Mouse (Mus musculus): Measurements from ENCODE around the gene Sycp3. TPM values are rescaled to one million over a fixed set of nuclear protein-coding genes. Genes with fewer than 3 reads are reported as not detected.
"Not testable (repeated sequence)": the region's sequence is repeated elsewhere in the genome, so short reads cannot be mapped to it uniquely, and the experiment has no call there.

Sycp3 gene
- polyA plus RNA-seq, 1 experiment from 2014 or later: 0.28 TPM

- no peak overlapping the region for H3K4me3 ChIP-seq (replicated peaks)
- no peak overlapping the region for H3K9ac ChIP-seq
- H3K36me3 ChIP-seq: no peaks in the 10 kb centered on the region
- WGBS: 79% methylated on average over 6 of the region's 6 CpGs
- no peaks in the 10 kb centered on the region for H3K27me3 ChIP-seq (replicated peaks)
- no peak overlapping the region for H3K4me2 ChIP-seq
- no peak for ATAC-seq (ENCODE audit: insufficient read depth, low FRiP score, low read depth)
- no peaks in the 10 kb centered on the region for H3K9me3 ChIP-seq
- H3K4me1 ChIP-seq: no peaks in the 10 kb centered on the region
- H3K27ac ChIP-seq: no peak overlapping the region
Measured at GRCm38 (mm10) chr10:88451990-88452389, 7.4 kb upstream of the Sycp3 start.

- ATAC-seq (ENCODE audit: insufficient read depth, low FRiP score, low read depth): no peak
- no peak overlapping the region for H3K9ac ChIP-seq
- no peaks in the 10 kb centered on the region for H3K9me3 ChIP-seq
- no peaks in the 10 kb centered on the region for H3K36me3 ChIP-seq
- H3K4me3 ChIP-seq (replicated peaks): no peak overlapping the region
- H3K4me2 ChIP-seq: no peak overlapping the region
- no peaks in the 10 kb centered on the region for H3K27me3 ChIP-seq (replicated peaks)
- no peak overlapping the region for H3K27ac ChIP-seq
- WGBS: 41% methylated on average over 6 of the region's 6 CpGs
- H3K4me1 ChIP-seq: no peaks in the 10 kb centered on the region
Measured at GRCm38 (mm10) chr10:88457816-88458215, 1.6 kb upstream of the Sycp3 start.

GRCm38 (mm10) chr10:88460122-88460820, 902 bp downstream of the Sycp3 start:
- no peaks in the 10 kb centered on the region for H3K36me3 ChIP-seq
- ATAC-seq (ENCODE audit: insufficient read depth, low FRiP score, low read depth): no peak
- 71% methylated on average over 18 of the region's 18 CpGs for WGBS
- H3K9me3 ChIP-seq: no peaks in the 10 kb centered on the region
- no peak overlapping the region for H3K27ac ChIP-seq
- no peak overlapping the region for H3K9ac ChIP-seq
- H3K4me1 ChIP-seq: no peaks in the 10 kb centered on the region
- no peak overlapping the region for H3K4me2 ChIP-seq
- H3K27me3 ChIP-seq (replicated peaks): no peaks in the 10 kb centered on the region
- no peak overlapping the region for H3K4me3 ChIP-seq (replicated peaks)

- 91% methylated on average over 10 of the region's 10 CpGs for whole genome bisulfite sequencing
Measured at GRCm38 (mm10) chr10:88482866-88483265, 23.5 kb downstream of the Sycp3 start.

GRCm38 (mm10) chr10:88488629-88489028, 29.3 kb downstream of the Sycp3 start:
- WGBS: 93% methylated on average over 5 of the region's 5 CpGs
- ATAC-seq (ENCODE audit: insufficient read depth, low FRiP score, low read depth): no peak
- Histone ChIP-seq H3K4me2 (no peak overlapping the region), H3K27ac (no peak overlapping the region), H3K36me3 (no peaks in the 10 kb centered on the region), H3K9me3 (no peaks in the 10 kb centered on the region), H3K4me3 (replicated peaks) (no peak overlapping the region), H3K27me3 (replicated peaks) (no peaks in the 10 kb centered on the region), H3K4me1 (no peaks in the 10 kb centered on the region), H3K9ac (no peak overlapping the region)

More at GRCm38 (mm10) chr10:88482866-88483265, 23.5 kb downstream of the Sycp3 start:
- H3K4me1 ChIP-seq; H3K4me3 ChIP-seq (replicated peaks); H3K4me2 ChIP-seq; H3K9me3 ChIP-seq; H3K27me3 ChIP-seq (replicated peaks); H3K9ac ChIP-seq; H3K36me3 ChIP-seq; ATAC-seq (ENCODE audit: insufficient read depth, low FRiP score, low read depth); H3K27ac ChIP-seq: not testable (repeated sequence)

GRCm38 (mm10) chr10:88491632-88492031, 32.3 kb downstream of the Sycp3 start:
- 60% methylated on average over 7 of the region's 7 CpGs for WGBS
- no peak for ATAC-seq (ENCODE audit: insufficient read depth, low FRiP score, low read depth)
- Histone ChIP-seq H3K4me1 (no peaks in the 10 kb centered on the region), H3K4me2 (no peak overlapping the region), H3K9ac (no peak overlapping the region), H3K36me3 (no peaks in the 10 kb centered on the region), H3K27ac (no peak overlapping the region), H3K4me3 (replicated peaks) (no peak overlapping the region), H3K27me3 (replicated peaks) (no peaks in the 10 kb centered on the region), H3K9me3 (no peaks in the 10 kb centered on the region)

- Histone ChIP-seq H3K9me3 (no peaks in the 10 kb centered on the region), H3K4me2 (no peak overlapping the region), H3K36me3 (no peaks in the 10 kb centered on the region), H3K27ac (no peak overlapping the region), H3K9ac (no peak overlapping the region), H3K27me3 (replicated peaks) (no peaks in the 10 kb centered on the region), H3K4me3 (replicated peaks) (no peak overlapping the region), H3K4me1 (no peaks in the 10 kb centered on the region)
- 82% methylated on average over 8 of the region's 8 CpGs for WGBS
- ATAC-seq (ENCODE audit: insufficient read depth, low FRiP score, low read depth): no peak
Measured at GRCm38 (mm10) chr10:88492658-88493057, 33.3 kb downstream of the Sycp3 start.

- Histone ChIP-seq H3K4me2 (no peak overlapping the region), H3K27ac (no peak overlapping the region), H3K4me3 (replicated peaks) (no peak overlapping the region), H3K9me3 (no peaks in the 10 kb centered on the region), H3K27me3 (replicated peaks) (no peaks in the 10 kb centered on the region), H3K9ac (no peak overlapping the region), H3K4me1 (no peaks in the 10 kb centered on the region), H3K36me3 (no peaks in the 10 kb centered on the region)
- 79% methylated on average over 4 of the region's 4 CpGs for WGBS
- no peak for ATAC-seq (ENCODE audit: insufficient read depth, low FRiP score, low read depth)
Measured at GRCm38 (mm10) chr10:88494959-88495587, 35.7 kb downstream of the Sycp3 start.

- H3K4me3 ChIP-seq (replicated peaks): no peak overlapping the region
- H3K36me3 ChIP-seq: no peaks in the 10 kb centered on the region
- no peak; the same call in 1 of the 2 replicates for ATAC-seq (ENCODE audit: insufficient read depth, low FRiP score, low read depth)
- H3K27ac ChIP-seq: no peak overlapping the region
- H3K9ac ChIP-seq: no peak overlapping the region
- no peaks in the 10 kb centered on the region for H3K4me1 ChIP-seq
- no peaks in the 10 kb centered on the region for H3K27me3 ChIP-seq (replicated peaks)
- H3K4me2 ChIP-seq: no peak overlapping the region
- 53% methylated on average over 11 of the region's 11 CpGs for WGBS
- H3K9me3 ChIP-seq: no peaks in the 10 kb centered on the region
Measured at GRCm38 (mm10) chr10:88496864-88497564, 37.6 kb downstream of the Sycp3 start.

GRCm38 (mm10) chr10:88499993-88500392, 40.6 kb downstream of the Sycp3 start:
- ATAC-seq (ENCODE audit: insufficient read depth, low FRiP score, low read depth): no peak
- H3K27ac ChIP-seq: no peak overlapping the region
- no peak overlapping the region for H3K9ac ChIP-seq

GRCm38 (mm10) chr10:88501370-88501769, 42.0 kb downstream of the Sycp3 start:
- H3K4me2 ChIP-seq: 0 out of 2 replicates have a peak overlapping the region, but pooled peaks have one; percentile 4
- H3K36me3 ChIP-seq: no peaks in the 10 kb centered on the region
- WGBS: 50% methylated on average over 10 of the region's 10 CpGs
- H3K27ac ChIP-seq: no peak overlapping the region
- H3K27me3 ChIP-seq (replicated peaks): no peaks in the 10 kb centered on the region
- H3K9ac ChIP-seq: no peak overlapping the region
- no peaks in the 10 kb centered on the region for H3K9me3 ChIP-seq
- H3K4me3 ChIP-seq (replicated peaks): no peak overlapping the region
- ATAC-seq (ENCODE audit: insufficient read depth, low FRiP score, low read depth): no peak
- H3K4me1 ChIP-seq: peaks cover 5% of the 10 kb centered on the region; the same call in 1 of the 2 replicates

More at GRCm38 (mm10) chr10:88499993-88500392, 40.6 kb downstream of the Sycp3 start:
- no peaks in the 10 kb centered on the region for H3K27me3 ChIP-seq (replicated peaks)
- no peaks in the 10 kb centered on the region for H3K9me3 ChIP-seq
- WGBS: 56% methylated on average over 5 of the region's 5 CpGs
- no peaks in the 10 kb centered on the region for H3K36me3 ChIP-seq
- no peak overlapping the region for H3K4me2 ChIP-seq
- H3K4me3 ChIP-seq (replicated peaks): no peak overlapping the region
- H3K4me1 ChIP-seq: peaks cover 5% of the 10 kb centered on the region; the same call in 1 of the 2 replicates

Data from stomach, embryonic 15.5 days (tissue).